Mouse (Mus musculus) naive thymus-derived CD4-positive, alpha-beta T cell, adult 2 months (primary cell): ENCODE data around the gene Pnkd.

Experiments
- DNase-seq: peaks from one replicate; pipeline ENCODE4 v3.0.0-alpha.2; 2011; ENCODE audit warnings: low read depth

Gene Pnkd

GRCm38 (mm10) chr1:74359952-74360517, 75.3 kb downstream of the Pnkd start:
- DNase-seq, result peak; percentile 23

GRCm38 (mm10) chr1:74361812-74362211, 77.1 kb downstream of the Pnkd start, which contains the start of gene Catip:
Catip (plus strand) TSS chr1:74362108.
- DNase-seq, result peak; percentile 83

GRCm38 (mm10) chr1:74362325-74363229, 77.8 kb downstream of the Pnkd start:
- no peak for DNase-seq

GRCm38 (mm10) chr1:74363437-74363836, 78.7 kb downstream of the Pnkd start:
- DNase-seq, result no peak

- DNase-seq, result no peak
Measured at GRCm38 (mm10) chr1:74364270-74364669, 79.5 kb downstream of the Pnkd start.

DNA sequence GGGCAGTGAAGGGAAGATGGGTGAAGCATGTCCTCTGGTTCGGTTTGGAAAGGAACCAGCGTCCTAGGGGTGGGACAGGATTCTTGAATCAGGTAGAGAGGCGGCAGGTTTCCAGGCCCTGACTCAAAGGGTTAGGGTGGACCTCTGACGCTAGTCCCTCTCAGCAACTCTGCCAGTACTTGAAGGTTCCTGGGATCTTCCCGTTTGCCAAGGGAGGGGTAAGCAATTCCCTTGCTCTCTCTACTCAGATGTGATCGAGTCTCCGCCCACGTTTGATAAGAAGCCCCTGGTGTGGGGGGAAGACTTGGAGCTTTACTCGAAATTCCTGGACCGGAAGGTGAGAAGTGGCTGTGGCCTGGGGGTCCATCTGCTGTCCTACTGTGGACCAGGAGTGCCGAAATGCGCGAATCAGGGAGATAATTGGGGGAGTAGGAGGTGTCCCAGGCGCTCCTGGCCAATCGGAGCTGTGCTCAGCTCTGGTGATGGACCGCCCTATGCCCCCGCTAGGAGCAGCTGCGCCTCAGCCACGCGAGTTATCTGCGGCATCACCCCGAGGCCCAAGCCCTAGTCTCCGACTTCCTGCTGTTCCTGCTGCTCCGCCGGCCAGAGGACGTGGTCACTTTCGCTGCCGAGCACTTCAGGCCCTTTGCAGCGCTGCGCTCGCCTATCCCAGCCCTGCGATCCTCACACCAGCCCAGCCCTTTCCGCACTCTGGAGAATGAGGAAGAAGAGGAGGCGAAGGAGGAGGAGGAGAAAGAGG, 83.3 kb downstream of the Pnkd start:
- no peak for DNase-seq

DNA sequence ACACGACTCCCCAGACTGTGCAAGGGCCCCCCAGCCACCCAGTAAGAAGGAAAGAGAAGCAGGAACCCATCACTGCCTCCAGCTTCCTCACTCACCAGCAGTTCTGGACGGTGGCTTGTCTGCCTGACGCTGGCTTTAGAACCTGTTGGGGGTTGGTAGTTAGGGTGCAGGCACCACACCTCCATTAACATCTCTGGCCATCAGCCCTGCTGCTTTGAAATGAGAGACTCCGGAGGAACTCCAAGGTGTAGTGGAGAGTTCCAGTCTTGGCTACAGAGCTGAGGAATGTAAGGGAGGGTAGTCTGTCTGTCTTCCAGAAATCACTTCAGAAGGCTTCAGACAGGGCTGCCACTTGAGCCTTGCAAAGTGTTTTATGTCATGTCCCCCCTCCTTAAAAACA, 85.3 kb downstream of the Pnkd start:
- DNase-seq, result no peak

DNA sequence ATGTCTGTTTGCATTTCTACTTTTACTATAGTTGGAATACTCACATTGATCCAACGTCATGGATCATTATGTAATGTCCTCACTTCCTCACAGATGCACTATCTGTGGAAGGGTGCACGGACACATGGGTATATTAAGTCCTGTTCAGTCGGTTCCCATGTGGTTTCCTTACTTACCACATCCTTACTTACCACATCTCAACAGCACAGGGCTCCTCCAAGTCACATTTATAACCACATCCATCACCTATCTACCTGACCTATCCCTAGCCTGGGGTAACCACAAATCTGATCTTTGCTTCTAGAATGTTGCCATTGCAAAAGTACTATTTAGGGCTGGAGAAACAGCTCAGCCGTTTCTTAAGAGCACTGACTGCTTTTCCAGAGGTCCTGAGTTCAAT, 88.6 kb downstream of the Pnkd start:
- DNase-seq, result no peak

DNA sequence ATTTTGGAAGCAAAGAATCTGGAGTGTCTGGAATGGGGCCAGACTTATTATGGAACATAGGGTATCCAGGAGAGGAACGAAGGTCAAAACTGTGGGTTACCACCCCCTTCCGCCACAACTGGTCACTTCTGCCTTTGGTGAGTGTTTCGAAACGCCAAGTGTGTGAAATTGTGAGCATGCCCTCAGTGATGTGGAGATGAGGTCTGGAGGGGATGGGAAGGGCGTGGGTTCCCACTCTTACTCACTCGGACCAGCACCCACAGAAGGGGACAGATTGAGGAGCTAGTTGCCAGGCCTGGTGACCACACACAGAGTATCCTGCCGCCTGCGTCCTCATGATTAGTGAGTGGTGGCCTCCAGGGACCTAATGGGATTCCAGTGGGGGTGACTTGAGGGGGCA, 90.2 kb downstream of the Pnkd start, which contains the start of gene Slc11a1:
Slc11a1 (plus strand) TSS at position 216 of the 400 bp plus-strand sequence.
- no peak for DNase-seq

- no peak for DNase-seq
Measured at GRCm38 (mm10) chr1:74375561-74375960, 90.8 kb downstream of the Pnkd start.

GRCm38 (mm10) chr1:74376396-74376795, 91.7 kb downstream of the Pnkd start:
- no peak for DNase-seq

- no peak for DNase-seq
Measured at GRCm38 (mm10) chr1:74379058-74379504, 94.4 kb downstream of the Pnkd start.

- DNase-seq, result no peak
Measured at GRCm38 (mm10) chr1:74380484-74380883, 95.8 kb downstream of the Pnkd start.

- DNase-seq, result no peak
Measured at GRCm38 (mm10) chr1:74381588-74382021, 96.9 kb downstream of the Pnkd start.

- no peak for DNase-seq
Measured at GRCm38 (mm10) chr1:74383385-74383784, 98.7 kb downstream of the Pnkd start.

DNA sequence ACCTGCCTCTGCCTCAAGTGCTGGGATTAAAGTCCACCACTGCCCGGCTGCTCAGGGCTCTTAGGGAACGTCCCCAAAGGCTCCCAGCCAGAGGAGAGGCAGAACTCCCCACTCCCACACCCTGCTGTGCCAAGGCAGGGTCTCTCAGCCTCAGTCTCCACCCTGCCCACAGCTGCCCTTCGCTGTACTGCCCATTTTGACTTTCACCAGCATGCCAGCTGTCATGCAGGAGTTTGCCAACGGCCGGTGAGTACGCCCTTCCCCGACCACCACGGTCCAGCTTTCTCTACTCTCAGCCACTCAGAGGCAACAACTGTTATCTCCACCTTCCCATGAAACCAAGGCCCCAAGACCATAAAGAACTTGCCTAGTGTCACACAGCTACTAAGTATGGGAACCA, 99.8 kb downstream of the Pnkd start:
- no peak for DNase-seq

DNA sequence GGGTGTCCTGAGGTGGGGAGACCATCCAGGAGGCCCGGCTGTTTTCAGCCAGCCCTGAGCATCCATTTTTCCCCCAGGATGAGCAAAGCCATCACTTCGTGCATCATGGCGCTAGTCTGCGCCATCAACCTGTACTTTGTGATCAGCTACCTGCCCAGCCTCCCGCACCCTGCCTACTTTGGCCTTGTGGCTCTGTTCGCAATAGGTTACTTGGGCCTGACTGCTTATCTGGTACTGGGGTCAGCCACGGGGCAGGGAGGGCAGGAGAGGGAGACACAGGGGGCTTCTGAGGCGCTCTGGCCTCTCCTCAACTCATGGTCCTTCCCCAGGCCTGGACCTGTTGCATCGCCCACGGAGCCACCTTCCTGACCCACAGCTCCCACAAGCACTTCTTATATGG, 100.3 kb downstream of the Pnkd start:
- DNase-seq, result no peak

GRCm38 (mm10) chr1:74385531-74385930, 100.8 kb downstream of the Pnkd start:
- DNase-seq, result no peak

DNA sequence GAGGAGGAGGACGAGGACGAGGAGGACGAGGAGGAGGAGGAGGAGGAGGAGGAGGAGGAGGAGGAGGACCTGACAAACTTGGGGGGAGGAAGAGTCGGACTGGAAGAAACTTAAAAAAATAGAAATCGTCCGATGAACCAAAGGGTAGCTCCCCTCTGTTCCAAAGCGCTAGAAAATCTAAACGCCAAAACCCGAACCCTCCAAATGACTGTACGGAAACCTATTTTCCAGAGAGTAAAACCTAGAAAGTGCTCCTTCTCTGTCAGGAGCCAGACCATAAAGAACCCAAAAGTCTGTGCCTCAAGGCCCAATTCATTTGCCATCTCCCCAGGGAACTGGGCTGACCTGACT, 101.6 kb downstream of the Pnkd start:
- DNase-seq, result no peak

- DNase-seq, result peak; percentile 95
Measured at GRCm38 (mm10) chr1:74386714-74387385, 102.1 kb downstream of the Pnkd start.

DNA sequence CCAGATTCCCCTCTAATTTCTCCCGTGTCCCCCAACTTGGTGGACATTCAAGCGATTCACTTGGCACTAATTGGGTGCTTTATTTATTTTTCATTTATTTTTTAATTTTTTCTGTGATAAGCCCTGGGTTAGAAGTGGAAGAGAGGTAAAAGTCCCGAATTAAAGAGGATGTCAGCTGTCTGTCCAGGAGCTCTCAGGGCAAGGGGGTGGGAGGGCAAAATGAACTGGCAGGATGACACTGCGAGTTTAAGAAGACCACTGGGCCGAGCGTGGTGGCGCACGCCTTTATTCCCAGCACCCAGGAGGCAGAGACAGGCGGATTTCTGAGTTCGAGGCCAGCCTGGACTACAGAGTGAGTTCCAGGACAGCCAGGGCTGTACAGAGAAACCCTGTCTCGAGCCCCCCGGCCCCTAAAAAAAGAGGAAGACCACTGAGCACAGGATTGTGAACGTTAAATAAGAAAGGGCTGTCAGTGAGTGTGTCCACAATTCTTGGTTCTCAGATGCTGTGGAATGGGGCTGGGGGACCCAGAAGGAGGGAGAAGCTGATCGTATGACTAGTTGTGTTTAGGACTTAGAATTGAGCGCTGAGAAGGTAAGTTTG, 102.8 kb downstream of the Pnkd start:
- DNase-seq, result no peak
